Mouse (Mus musculus) forebrain, embryonic 12.5 days (tissue): ENCODE measurements around the gene Carnmt1. TPM values are rescaled to one million over a fixed set of nuclear protein-coding genes. Genes with fewer than 3 reads are reported as not detected.

ENCODE experiments used
- ATAC-seq: fragments of 200-750 bp; cut with Nextera tagmentation; 2 replicates; pipeline ENCODE4 v1.8.0; 2017; ENCODE audit warnings: moderate TSS enrichment; ENCODE audit not compliant: low FRiP score
- H3K27ac ChIP-seq: fragments of 300-500 bp; sonication (generic); 2 replicates; pipeline ENCODE4 v1.5.1; 2016; ENCODE audit warnings: mild to moderate bottlenecking
- H3K27me3 ChIP-seq: fragments of 300-500 bp; sonication (generic); 2 replicates; pipeline ENCODE4 v1.6.1; 2016; ENCODE audit warnings: mild to moderate bottlenecking
- H3K36me3 ChIP-seq: fragments of 300-500 bp; sonication (generic); replicated peaks from 2 replicates; pipeline ENCODE4 v1.6.1; 2016; ENCODE audit warnings: mild to moderate bottlenecking
- H3K4me1 ChIP-seq: fragments of 300-500 bp; sonication (generic); 2 replicates; pipeline ENCODE4 v1.6.1; 2016
- H3K4me2 ChIP-seq: fragments of 300-500 bp; sonication (generic); 2 replicates; pipeline ENCODE4 v1.6.1; 2016; ENCODE audit warnings: mild to moderate bottlenecking, moderate library complexity
- H3K4me3 ChIP-seq: fragments of 300-500 bp; sonication (generic); replicated peaks from 2 replicates; pipeline ENCODE4 v1.5.1; 2016; ENCODE audit warnings: mild to moderate bottlenecking
- H3K9ac ChIP-seq: fragments of 300-500 bp; sonication (generic); 2 replicates; pipeline ENCODE4 v1.6.1; 2016; ENCODE audit warnings: mild to moderate bottlenecking
- H3K9me3 ChIP-seq: fragments of 300-500 bp; sonication (generic); 2 replicates; pipeline ENCODE4 v1.6.1; 2016
- WGBS: fragments of 180-500 bp; shearing (Covaris S2); methylation state at CpG from one replicate; pipeline ENCODE4 v1.1.7; 2016; 5-methylcytosine and 5-hydroxymethylcytosine counted together
- polyA plus RNA-seq: library from polyadenylated mRNA; unstranded; fragments of >200 nt; fragmentation: Nextera tagmentation; extraction: Ambion mirVana; gene quantifications from 2 replicates; pipeline ENCODE4 v1.2.1, GENCODE M21; 2016

Carnmt1 gene
- polyA plus RNA-seq, 1 experiment from 2014 or later = 27.9 TPM

DNA sequence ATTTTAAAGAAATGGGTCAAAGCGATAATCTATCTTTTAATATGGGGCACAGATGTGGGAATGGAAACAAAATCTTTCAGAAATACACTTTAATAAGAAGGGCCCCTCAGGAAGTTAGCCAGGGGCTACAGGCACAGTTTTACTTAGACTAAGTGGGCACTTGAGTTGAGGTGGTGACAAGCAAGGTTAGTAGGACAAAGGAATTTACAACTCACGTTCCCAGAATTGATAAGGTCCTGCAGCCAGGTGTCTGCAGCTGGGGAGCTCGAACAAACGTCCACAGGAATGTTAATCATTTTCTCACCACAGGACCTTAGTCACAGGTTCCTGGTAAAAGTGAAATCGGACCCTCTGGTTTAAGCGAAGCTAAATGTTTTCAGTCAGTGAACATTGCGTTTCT is 60.5 kb downstream of the Carnmt1 start:
- no peak overlapping the region for H3K27ac ChIP-seq
- H3K27me3 ChIP-seq = no peaks in the 10 kb centered on the region
- H3K4me1 ChIP-seq = no peaks in the 10 kb centered on the region
- no peak for ATAC-seq
- H3K9ac ChIP-seq = no peak overlapping the region
- H3K36me3 ChIP-seq = no peaks in the 10 kb centered on the region
- 62% methylated on average over 7 of the region's 7 CpGs for WGBS
- H3K4me2 ChIP-seq = no peak overlapping the region
- no peaks in the 10 kb centered on the region for H3K9me3 ChIP-seq
- no peak overlapping the region for H3K4me3 ChIP-seq

DNA sequence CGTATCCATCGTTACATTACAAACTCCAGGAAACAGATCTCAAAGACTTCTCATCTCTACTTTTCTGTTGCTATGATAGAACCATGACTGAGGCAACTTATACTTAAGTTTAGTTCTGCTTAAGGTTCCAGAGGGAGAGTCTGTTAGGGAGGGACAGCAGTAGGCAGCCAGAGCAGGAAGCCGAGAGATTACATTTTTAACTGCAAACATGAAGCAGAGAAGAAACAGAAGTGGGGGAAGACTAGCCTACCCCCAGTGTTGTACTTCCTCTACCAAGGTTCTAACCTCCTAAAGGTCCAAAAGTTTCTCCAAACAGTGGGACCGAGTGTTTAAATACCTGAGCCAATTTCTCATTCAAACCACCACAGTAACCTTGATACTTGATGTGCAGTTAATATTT is 65.3 kb downstream of the Carnmt1 start:
- no peak overlapping the region for H3K4me2 ChIP-seq
- H3K36me3 ChIP-seq = no peaks in the 10 kb centered on the region
- 94% methylated on average over 4 of the region's 4 CpGs for WGBS
- H3K4me1 ChIP-seq = no peaks in the 10 kb centered on the region
- no peak overlapping the region for H3K4me3 ChIP-seq
- H3K27ac ChIP-seq = no peak overlapping the region
- ATAC-seq = no peak
- no peaks in the 10 kb centered on the region for H3K9me3 ChIP-seq
- no peak overlapping the region for H3K9ac ChIP-seq
- no peaks in the 10 kb centered on the region for H3K27me3 ChIP-seq

DNA sequence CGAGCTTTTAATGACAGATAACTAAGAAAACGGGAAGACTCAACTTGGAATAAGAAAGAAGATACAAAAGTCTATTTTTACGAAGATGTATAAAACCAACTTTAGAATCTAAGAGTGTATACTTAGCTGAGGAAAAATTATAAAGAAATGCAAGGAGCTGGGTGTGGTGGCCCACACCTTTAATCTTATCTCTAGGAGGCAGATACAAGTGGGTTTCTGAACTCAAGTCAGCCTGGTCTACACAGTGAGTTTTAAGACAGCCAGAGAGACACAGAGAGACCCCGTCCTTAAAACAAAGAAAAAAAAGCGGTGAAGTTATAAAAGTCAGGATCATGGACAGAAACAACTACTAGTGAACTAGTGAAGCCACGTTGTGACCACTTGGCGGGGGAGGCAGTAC is 68.6 kb downstream of the Carnmt1 start:
- Histone ChIP-seq H3K9ac (no peak overlapping the region), H3K27ac (no peak overlapping the region), H3K27me3 (no peaks in the 10 kb centered on the region), H3K4me1 (no peaks in the 10 kb centered on the region), H3K4me3 (no peak overlapping the region), H3K4me2 (no peak overlapping the region), H3K9me3 (no peaks in the 10 kb centered on the region), H3K36me3 (no peaks in the 10 kb centered on the region)
- WGBS = 86% methylated on average over 7 of the region's 7 CpGs
- ATAC-seq = no peak

DNA sequence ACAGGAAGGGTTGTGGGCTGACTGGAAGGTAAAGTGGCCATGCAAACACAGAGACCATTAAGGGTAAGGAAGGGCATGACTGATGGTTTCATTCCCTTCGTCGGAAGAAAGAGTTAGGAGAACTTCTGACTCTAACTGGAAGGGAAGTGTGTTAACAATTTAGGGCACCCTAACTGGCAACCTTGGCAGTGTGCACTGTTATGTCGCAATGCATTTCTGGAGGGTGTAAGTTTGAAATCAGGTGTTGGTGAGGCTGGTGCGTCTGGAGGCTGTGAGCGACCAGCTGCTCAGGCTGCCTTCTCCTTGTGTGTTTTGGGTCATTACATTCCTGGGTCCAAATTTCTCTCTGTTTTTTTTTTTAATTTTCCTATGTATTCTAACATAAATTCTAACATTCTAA is 73.4 kb downstream of the Carnmt1 start:
- no peak overlapping the region for H3K27ac ChIP-seq
- WGBS = 87% methylated on average over 5 of the region's 5 CpGs
- no peak overlapping the region for H3K4me2 ChIP-seq
- no peak overlapping the region for H3K4me3 ChIP-seq
- no peak overlapping the region for H3K9ac ChIP-seq
- ATAC-seq = no peak
- no peaks in the 10 kb centered on the region for H3K36me3 ChIP-seq
- H3K4me1 ChIP-seq = no peaks in the 10 kb centered on the region
- H3K27me3 ChIP-seq = peaks cover 2% of the 10 kb centered on the region; the same call in 1 of the 2 replicates
- no peaks in the 10 kb centered on the region for H3K9me3 ChIP-seq

DNA sequence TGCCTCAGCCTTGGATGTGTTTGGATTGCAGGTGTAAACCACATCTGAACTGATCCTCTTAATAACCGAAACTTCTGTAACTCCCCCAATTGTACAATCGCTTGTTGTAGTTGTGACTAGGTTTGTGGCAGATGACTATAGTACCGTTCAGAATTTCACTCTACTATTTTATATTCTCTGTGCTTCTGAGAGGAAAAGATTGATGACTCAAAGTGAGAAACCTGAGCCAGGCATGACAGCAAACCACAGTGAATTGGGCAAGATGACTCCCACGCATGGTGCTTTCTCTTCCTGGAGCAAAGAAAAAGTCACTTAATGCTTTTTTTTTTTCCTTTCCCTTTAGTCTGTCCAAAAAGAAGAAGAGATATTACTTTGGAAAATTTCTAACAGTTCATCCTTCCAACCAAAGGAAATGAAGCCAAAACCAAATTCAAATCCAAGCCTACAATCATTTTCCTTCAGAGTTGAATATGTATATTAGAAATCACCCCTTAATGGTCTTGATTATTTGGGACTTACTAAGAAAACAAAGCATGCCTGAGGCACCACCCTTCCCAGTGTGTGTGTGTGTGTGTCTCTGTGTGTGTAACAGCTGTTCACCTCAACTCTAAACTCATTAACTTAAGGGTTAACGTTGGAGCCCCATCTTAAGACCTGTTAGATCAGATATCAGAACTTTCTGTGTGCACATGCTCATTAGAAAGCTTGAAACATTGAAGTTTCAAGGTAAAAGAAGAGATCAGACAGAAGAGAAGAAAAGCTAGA is 76.2 kb downstream of the Carnmt1 start:
- Histone ChIP-seq H3K9ac (no peak overlapping the region), H3K9me3 (no peaks in the 10 kb centered on the region), H3K4me3 (no peak overlapping the region), H3K36me3 (no peaks in the 10 kb centered on the region), H3K4me2 (no peak overlapping the region), H3K4me1 (peaks cover 10% of the 10 kb centered on the region), H3K27me3 (peaks cover 21% of the 10 kb centered on the region), H3K27ac (no peak overlapping the region)
- WGBS = 90% methylated on average over 5 of the region's 5 CpGs
- ATAC-seq = no peak

DNA sequence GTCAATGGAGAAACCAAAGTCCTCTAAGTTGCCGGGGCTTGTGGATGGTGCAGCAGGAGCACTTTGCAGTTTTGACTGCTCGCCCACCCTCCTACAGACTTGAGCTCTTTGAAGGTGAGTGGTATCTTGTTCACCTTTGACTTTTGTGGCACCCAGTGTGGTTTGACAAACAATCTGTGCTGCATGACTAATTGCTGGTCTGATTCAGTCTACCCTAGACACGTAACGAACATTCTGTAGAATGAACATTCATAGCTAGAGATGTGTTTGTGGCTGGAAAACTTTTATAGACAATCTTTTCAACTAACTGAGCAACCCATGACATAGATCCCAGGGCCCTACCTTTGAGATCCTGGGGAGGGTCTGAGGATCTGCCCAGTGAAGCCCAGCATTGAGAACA is 76.8 kb downstream of the Carnmt1 start:
- no peak for ATAC-seq
- Histone ChIP-seq H3K9me3 (no peaks in the 10 kb centered on the region), H3K27ac (no peak overlapping the region), H3K9ac (no peak overlapping the region), H3K4me1 (peaks cover 10% of the 10 kb centered on the region), H3K4me3 (no peak overlapping the region), H3K36me3 (no peaks in the 10 kb centered on the region), H3K27me3 (peaks cover 21% of the 10 kb centered on the region), H3K4me2 (no peak overlapping the region)
- WGBS = 93% methylated on average over 4 of the region's 4 CpGs

DNA sequence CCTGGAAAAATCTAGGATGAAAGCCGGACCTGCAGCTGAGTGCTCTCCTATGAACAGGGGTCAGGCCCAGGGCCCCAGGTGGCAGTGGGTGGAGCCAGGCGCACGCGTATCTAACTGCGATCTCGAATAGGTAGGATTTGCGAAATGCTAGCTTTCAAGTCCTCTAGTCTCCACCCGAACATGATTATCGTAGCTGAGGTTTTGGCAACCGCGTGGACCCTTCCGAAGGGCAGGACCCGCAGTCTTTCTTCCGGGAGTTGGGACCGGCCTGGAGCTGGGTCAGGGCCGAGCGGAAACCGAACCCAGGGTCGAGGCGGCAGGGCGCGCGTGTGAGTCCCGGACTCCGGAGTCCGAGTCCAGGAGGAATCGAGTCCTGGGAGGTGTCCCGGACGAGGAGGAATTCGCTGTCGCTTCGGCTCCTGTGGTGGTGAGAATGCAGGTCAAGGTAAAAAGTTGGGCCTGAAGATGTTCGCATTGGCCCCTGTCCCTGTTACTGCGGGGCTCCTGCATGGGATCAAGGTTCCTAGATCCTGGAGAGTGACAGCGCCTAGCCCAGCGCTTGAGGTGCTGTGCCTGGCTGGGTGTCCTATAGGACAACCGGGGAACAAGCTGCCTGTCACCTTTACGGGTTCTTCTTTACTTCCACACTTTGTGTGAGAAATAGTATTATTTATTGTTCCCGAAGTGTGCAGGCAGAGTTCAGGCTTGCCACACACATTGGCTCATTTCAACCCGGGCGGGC is 79.2 kb downstream of the Carnmt1 start, which contains the start of gene Trpm6:
Gene Trpm6, plus strand, starts transcription at position 386 of the 742 bp plus-strand sequence.
- 5% methylated on average over 41 of the region's 41 CpGs for WGBS
- H3K27ac ChIP-seq = no peak within 1 kb of the TSS
- peak within 1 kb of the TSS; percentile 41 for H3K4me3 ChIP-seq
- peak within 1 kb of the TSS; percentile 38; the same call in 1 of the 2 replicates for H3K9ac ChIP-seq
- H3K9me3 ChIP-seq = no peaks in the 10 kb centered on the region
- ATAC-seq = 0 out of 2 replicates have a peak, but pooled peaks have one; percentile 11
- H3K4me1 ChIP-seq = peaks cover 10% of the 10 kb centered on the region
- H3K27me3 ChIP-seq = peaks cover 21% of the 10 kb centered on the region
- no peaks in the 10 kb centered on the region for H3K36me3 ChIP-seq
- H3K4me2 ChIP-seq = peak within 1 kb of the TSS; percentile 64

Other genes with a start within 250 kb of the Carnmt1 start
- gene Ostf1, start 38.9 kb upstream of the Carnmt1 start, polyA plus RNA-seq = 27.6 and 28.1 TPM in 2 replicates
- 4.8 and 5.3 TPM in 2 replicates for gene Nmrk1, start 38.8 kb upstream of the Carnmt1 start, polyA plus RNA-seq
- 84.1 and 88.7 TPM in 2 replicates for gene D030056L22Rik, start 42.4 kb downstream of the Carnmt1 start, polyA plus RNA-seq
- 0.15 and 0.18 TPM in 2 replicates for gene Trpm6, start 79.2 kb downstream of the Carnmt1 start, polyA plus RNA-seq